Mouse (Mus musculus): Measurements from ENCODE around the gene 2610001J05Rik. TPM values are rescaled to one million over a fixed set of nuclear protein-coding genes. Genes with fewer than 3 reads are reported as not detected.

Gene 2610001J05Rik
- 85.2 and 90.8 TPM in 2 replicates for polyA plus RNA-seq (2014; fragmentation: Nextera tagmentation; extraction: Ambion mirVana)

- ATAC-seq (ENCODE audit: insufficient read depth): peak; percentile 100
- H3K9ac ChIP-seq: peak within 1 kb of the TSS; percentile 83
- peaks cover 11% of the 10 kb centered on the region; the same call in 1 of the 2 replicates for H3K36me3 ChIP-seq (ENCODE audit: insufficient read depth)
- no peak for TF ChIP-seq CTCF (IDR thresholded peaks at IDR 0.05; ENCODE audit: low read depth)
- peak within 1 kb of the TSS; percentile 59 for H3K4me3 ChIP-seq (ENCODE audit: low read depth, low read length)
- no peaks in the 10 kb centered on the region for H3K27me3 ChIP-seq (ENCODE audit: insufficient read depth, low read length)
- H3K27ac ChIP-seq (ENCODE audit: low read depth): peak within 1 kb of the TSS; percentile 87
- H3K4me2 ChIP-seq: peak within 1 kb of the TSS; percentile 61
- peak; percentile 95 for DNase-seq
- H3K9me3 ChIP-seq (ENCODE audit: low read depth, low read length): no peaks in the 10 kb centered on the region
- peaks cover 7% of the 10 kb centered on the region; the same call in 1 of the 2 replicates for H3K4me1 ChIP-seq (ENCODE audit: insufficient read depth)
- WGBS: 1% methylated on average over 19 of the region's 19 CpGs
These were observed at the start of gene 2610001J05Rik for GRCm38 (mm10) chr6:13870919-13871624. Gene 2610001J05Rik, minus strand, starts transcription at chr6:13871518.

GRCm38 (mm10) chr6:13909762-13910537 is 38.6 kb upstream of the 2610001J05Rik start:
- Histone ChIP-seq H3K36me3 (ENCODE audit: insufficient read depth) (no peaks in the 10 kb centered on the region), H3K9me3 (ENCODE audit: low read depth, low read length) (no peaks in the 10 kb centered on the region), H3K9ac (no peak overlapping the region), H3K4me1 (ENCODE audit: insufficient read depth) (no peaks in the 10 kb centered on the region), H3K27ac (ENCODE audit: low read depth) (no peak overlapping the region), H3K4me3 (ENCODE audit: low read depth, low read length) (no peak overlapping the region), H3K4me2 (no peak overlapping the region), H3K27me3 (ENCODE audit: insufficient read depth, low read length) (no peaks in the 10 kb centered on the region)
- DNase-seq (peak; percentile 41), ATAC-seq (ENCODE audit: insufficient read depth) (peak; percentile 56)
- no peak for TF ChIP-seq CTCF (IDR thresholded peaks at IDR 0.05; ENCODE audit: low read depth)
- WGBS: 72% methylated on average over 10 of the region's 10 CpGs

GRCm38 (mm10) chr6:13902941-13903627 is 31.8 kb upstream of the 2610001J05Rik start:
- Histone ChIP-seq H3K9me3 (ENCODE audit: low read depth, low read length) (no peaks in the 10 kb centered on the region), H3K9ac (no peak overlapping the region), H3K27me3 (ENCODE audit: insufficient read depth, low read length) (no peaks in the 10 kb centered on the region), H3K4me3 (ENCODE audit: low read depth, low read length) (no peak overlapping the region), H3K4me2 (no peak overlapping the region), H3K4me1 (ENCODE audit: insufficient read depth) (no peaks in the 10 kb centered on the region), H3K27ac (ENCODE audit: low read depth) (no peak overlapping the region), H3K36me3 (ENCODE audit: insufficient read depth) (no peaks in the 10 kb centered on the region)
- TF ChIP-seq CTCF (IDR thresholded peaks at IDR 0.05; ENCODE audit: low read depth): no peak
- DNase-seq: no peak
- 73% methylated on average over 5 of the region's 5 CpGs for WGBS
- ATAC-seq (ENCODE audit: insufficient read depth): no peak

GRCm38 (mm10) chr6:13884877-13885592 is 13.7 kb upstream of the 2610001J05Rik start:
- no peak overlapping the region for H3K4me3 ChIP-seq (ENCODE audit: low read depth, low read length)
- H3K27ac ChIP-seq (ENCODE audit: low read depth): no peak overlapping the region
- H3K27me3 ChIP-seq (ENCODE audit: insufficient read depth, low read length): no peaks in the 10 kb centered on the region
- ATAC-seq (ENCODE audit: insufficient read depth): no peak
- no peak for TF ChIP-seq CTCF (IDR thresholded peaks at IDR 0.05; ENCODE audit: low read depth)
- no peak overlapping the region for H3K4me2 ChIP-seq
- H3K36me3 ChIP-seq (ENCODE audit: insufficient read depth): no peaks in the 10 kb centered on the region
- 71% methylated on average over 3 of the region's 3 CpGs for WGBS
- DNase-seq: no peak
- H3K9ac ChIP-seq: no peak overlapping the region
- no peaks in the 10 kb centered on the region for H3K4me1 ChIP-seq (ENCODE audit: insufficient read depth)
- no peaks in the 10 kb centered on the region for H3K9me3 ChIP-seq (ENCODE audit: low read depth, low read length)

- Histone ChIP-seq H3K27me3 (ENCODE audit: insufficient read depth, low read length) (no peaks in the 10 kb centered on the region), H3K36me3 (ENCODE audit: insufficient read depth) (no peaks in the 10 kb centered on the region), H3K9ac (no peak overlapping the region), H3K4me3 (ENCODE audit: low read depth, low read length) (no peak overlapping the region), H3K27ac (ENCODE audit: low read depth) (no peak overlapping the region), H3K4me1 (ENCODE audit: insufficient read depth) (no peaks in the 10 kb centered on the region), H3K9me3 (ENCODE audit: low read depth, low read length) (no peaks in the 10 kb centered on the region), H3K4me2 (no peak overlapping the region)
- no peak for TF ChIP-seq CTCF (IDR thresholded peaks at IDR 0.05; ENCODE audit: low read depth)
- no peak for ATAC-seq (ENCODE audit: insufficient read depth)
- DNase-seq: no peak
These were observed 11.6 kb upstream of the 2610001J05Rik start for GRCm38 (mm10) chr6:13882919-13883318.

GRCm38 (mm10) chr6:13873959-13874358 is 2.6 kb upstream of the 2610001J05Rik start:
- WGBS: 90% methylated on average over 2 of the region's 2 CpGs

More at GRCm38 (mm10) chr6:13873959-13874358, 2.6 kb upstream of the 2610001J05Rik start:
- Histone ChIP-seq H3K27me3 (ENCODE audit: insufficient read depth, low read length) (no peaks in the 10 kb centered on the region), H3K4me3 (ENCODE audit: low read depth, low read length) (no peak overlapping the region), H3K27ac (ENCODE audit: low read depth) (no peak overlapping the region), H3K4me1 (ENCODE audit: insufficient read depth) (peaks cover 7% of the 10 kb centered on the region; the same call in 1 of the 2 replicates), H3K9ac (no peak overlapping the region), H3K36me3 (ENCODE audit: insufficient read depth) (no peaks in the 10 kb centered on the region; the same call in 1 of the 2 replicates), H3K4me2 (no peak overlapping the region), H3K9me3 (ENCODE audit: low read depth, low read length) (no peaks in the 10 kb centered on the region)
- DNase-seq: no peak
- no peak for TF ChIP-seq CTCF (IDR thresholded peaks at IDR 0.05; ENCODE audit: low read depth)
- no peak for ATAC-seq (ENCODE audit: insufficient read depth)
